Mouse (Mus musculus): ENCODE data around the gene Dnajc3.
"Not testable (repeated sequence)": the region's sequence is repeated elsewhere in the genome, so short reads cannot be mapped to it uniquely, and the experiment has no call there.

The Dnajc3 gene

GRCm38 (mm10) chr14:118982429-118983045 lies 44.8 kb downstream of the Dnajc3 start:
- not testable (repeated sequence) for DNase-seq (ENCODE audit: low spot score in 2 of 2)

- DNase-seq (ENCODE audit: low spot score in 2 of 2) = no peak
These were observed 45.6 kb downstream of the Dnajc3 start for GRCm38 (mm10) chr14:118983396-118983795.

- no peak for DNase-seq (ENCODE audit: low spot score in 2 of 2)
These were observed 46.4 kb downstream of the Dnajc3 start for GRCm38 (mm10) chr14:118984161-118984560.

- peak in 1 of 2 experiments; percentile 80 for DNase-seq (ENCODE audit: low spot score in 2 of 2)
These were observed 49.1 kb downstream of the Dnajc3 start for GRCm38 (mm10) chr14:118986653-118987522.

GRCm38 (mm10) chr14:118987523-118988496 lies 50.0 kb downstream of the Dnajc3 start:
- DNase-seq (ENCODE audit: low spot score in 2 of 2) = no peak

GRCm38 (mm10) chr14:118995226-118995925 lies 57.6 kb downstream of the Dnajc3 start:
- DNase-seq (ENCODE audit: low spot score in 2 of 2) = no peak

- DNase-seq (ENCODE audit: low spot score in 2 of 2) = no peak
These were observed 65.5 kb downstream of the Dnajc3 start for GRCm38 (mm10) chr14:119003320-119003719.

- no peak for DNase-seq (ENCODE audit: low spot score in 2 of 2)
These were observed 68.1 kb downstream of the Dnajc3 start for GRCm38 (mm10) chr14:119005834-119006233.

GRCm38 (mm10) chr14:119006441-119007102 lies 68.8 kb downstream of the Dnajc3 start:
- DNase-seq (ENCODE audit: low spot score in 2 of 2) = no peak

- DNase-seq (ENCODE audit: low spot score in 2 of 2) = peak; percentile 98 to 99
These were observed 69.6 kb downstream of the Dnajc3 start for GRCm38 (mm10) chr14:119007103-119007951.

GRCm38 (mm10) chr14:119008031-119008590 lies 70.3 kb downstream of the Dnajc3 start:
- no peak for DNase-seq (ENCODE audit: low spot score in 2 of 2)

- DNase-seq (ENCODE audit: low spot score in 2 of 2) = no peak
These were observed 71.8 kb downstream of the Dnajc3 start for GRCm38 (mm10) chr14:119009531-119009930.

GRCm38 (mm10) chr14:119012607-119013431 lies 75.0 kb downstream of the Dnajc3 start:
- DNase-seq (ENCODE audit: low spot score in 2 of 2) = peak; percentile 62 to 71

- peak in 1 of 2 experiments; percentile 48 for DNase-seq (ENCODE audit: low spot score in 2 of 2)
These were observed 75.8 kb downstream of the Dnajc3 start for GRCm38 (mm10) chr14:119013549-119013948.

- no peak for DNase-seq (ENCODE audit: low spot score in 2 of 2)
These were observed 88.1 kb downstream of the Dnajc3 start for GRCm38 (mm10) chr14:119025889-119026288.

GRCm38 (mm10) chr14:119027130-119027529 lies 89.4 kb downstream of the Dnajc3 start:
- DNase-seq (ENCODE audit: low spot score in 2 of 2) = peak in 1 of 2 experiments; percentile 66

- no peak for DNase-seq (ENCODE audit: low spot score in 2 of 2)
These were observed 90.0 kb downstream of the Dnajc3 start for GRCm38 (mm10) chr14:119027675-119028253.
